Mouse (Mus musculus): ENCODE measurements around the gene Hnrnpr. TPM values are rescaled to one million over a fixed set of nuclear protein-coding genes. Genes with fewer than 3 reads are reported as not detected.

Hnrnpr gene
- total RNA-seq (2021) = 10 to 100 TPM; 21.4 to 27.4 TPM
- long read RNA-seq, experiment 1, full-length matches to known transcripts = 54 of 58 reads
- long read RNA-seq, experiment 1, partial matches to known transcripts = 2 of 58 reads
- long read RNA-seq, experiment 1, other reads (novel, unspliced or antisense) = 2 of 58 reads
- long read RNA-seq, experiment 2, full-length matches to known transcripts = 42 of 45 reads
- long read RNA-seq, experiment 2, partial matches to known transcripts = 1 of 45 reads
- long read RNA-seq, experiment 2, other reads (novel, unspliced or antisense) = 2 of 45 reads

GRCm38 (mm10) chr4:136310229-136311041 lies at the start of gene Hnrnpr:
Hnrnpr (plus strand) TSS chr4:136310942.
- peak; percentile 99 for DNase-seq (ENCODE audit: low spot score)

- peak; percentile 69 for DNase-seq (ENCODE audit: low spot score)
Measured at GRCm38 (mm10) chr4:136261912-136262311, 48.8 kb upstream of the Hnrnpr start.

- DNase-seq (ENCODE audit: low spot score) = no peak
Measured at GRCm38 (mm10) chr4:136263555-136263954, 47.2 kb upstream of the Hnrnpr start.

DNA sequence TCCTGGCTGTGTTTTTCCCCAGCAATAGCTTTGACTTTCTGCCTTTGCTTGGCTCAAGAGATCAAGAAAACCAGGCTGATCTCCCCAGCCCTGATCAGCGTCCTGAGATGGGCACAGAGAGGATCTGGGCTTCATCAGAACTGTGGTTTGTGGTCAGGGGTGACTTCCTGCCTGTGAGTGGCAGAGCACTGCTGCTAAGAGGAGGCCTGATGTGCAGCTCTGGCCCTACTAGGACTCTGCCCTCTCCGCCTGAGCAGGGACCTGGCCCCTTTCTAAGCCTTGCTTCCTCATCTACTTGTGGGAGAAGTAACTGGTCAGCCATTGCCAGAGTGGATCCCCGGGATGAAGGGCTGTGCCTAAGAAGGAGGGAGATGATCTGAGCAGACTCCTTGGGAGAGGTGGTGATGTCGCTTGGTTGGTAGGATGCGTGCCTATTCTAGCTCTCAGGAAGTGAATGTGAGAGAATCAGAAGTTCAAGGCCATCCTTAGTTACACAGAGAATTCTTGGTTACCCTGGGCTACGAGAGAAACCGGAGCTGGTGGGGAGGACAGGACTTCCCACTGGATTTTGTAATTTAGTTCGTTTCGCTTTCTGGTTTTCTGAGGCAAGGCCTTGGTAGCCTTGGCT lies 43.9 kb upstream of the Hnrnpr start:
- DNase-seq (ENCODE audit: low spot score) = no peak

DNA sequence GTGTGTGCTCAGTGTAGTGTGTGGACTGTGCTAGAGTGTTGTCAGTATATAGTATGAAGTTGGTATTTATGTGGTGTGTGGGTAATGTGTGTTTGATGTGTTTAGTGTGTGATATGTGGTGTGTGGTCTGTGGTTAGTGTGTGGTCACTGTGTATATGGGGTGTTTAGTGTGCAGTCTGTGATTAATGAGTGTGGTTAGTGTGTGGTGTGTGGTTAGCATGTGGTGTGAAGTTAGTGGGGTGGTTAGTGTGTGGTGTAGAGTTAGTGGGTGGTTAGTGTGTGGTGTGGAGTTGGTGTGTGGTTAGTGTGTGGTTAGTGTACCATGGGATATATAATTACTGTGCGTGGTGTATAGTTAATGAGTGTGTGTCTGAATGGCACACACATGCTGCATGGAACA lies 41.8 kb upstream of the Hnrnpr start:
- no peak for DNase-seq (ENCODE audit: low spot score)

DNA sequence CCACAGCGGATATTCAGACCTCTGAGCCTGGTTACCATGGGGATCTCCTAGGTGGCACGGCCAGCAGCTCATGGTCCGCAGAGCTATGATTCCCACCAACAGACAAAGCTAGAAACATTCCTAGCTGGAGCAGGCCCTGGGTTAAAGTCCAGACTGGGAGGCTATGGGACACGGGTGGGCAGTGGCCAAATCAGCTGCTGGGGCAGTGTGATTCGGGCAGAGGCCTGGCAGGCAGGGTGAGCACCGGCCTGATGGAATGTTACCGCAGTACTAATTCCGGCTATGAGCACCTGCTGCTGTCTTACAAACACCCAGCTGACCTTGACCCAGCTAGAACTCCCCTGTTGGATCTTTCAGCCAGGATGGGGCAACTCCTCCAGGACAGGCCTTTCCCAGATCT lies 40.1 kb upstream of the Hnrnpr start:
- DNase-seq (ENCODE audit: low spot score) = peak; percentile 60

GRCm38 (mm10) chr4:136281097-136281496 lies 29.6 kb upstream of the Hnrnpr start:
- no peak for DNase-seq (ENCODE audit: low spot score)

- DNase-seq (ENCODE audit: low spot score) = peak; percentile 69
Measured at GRCm38 (mm10) chr4:136281611-136282010, 29.1 kb upstream of the Hnrnpr start.

DNA sequence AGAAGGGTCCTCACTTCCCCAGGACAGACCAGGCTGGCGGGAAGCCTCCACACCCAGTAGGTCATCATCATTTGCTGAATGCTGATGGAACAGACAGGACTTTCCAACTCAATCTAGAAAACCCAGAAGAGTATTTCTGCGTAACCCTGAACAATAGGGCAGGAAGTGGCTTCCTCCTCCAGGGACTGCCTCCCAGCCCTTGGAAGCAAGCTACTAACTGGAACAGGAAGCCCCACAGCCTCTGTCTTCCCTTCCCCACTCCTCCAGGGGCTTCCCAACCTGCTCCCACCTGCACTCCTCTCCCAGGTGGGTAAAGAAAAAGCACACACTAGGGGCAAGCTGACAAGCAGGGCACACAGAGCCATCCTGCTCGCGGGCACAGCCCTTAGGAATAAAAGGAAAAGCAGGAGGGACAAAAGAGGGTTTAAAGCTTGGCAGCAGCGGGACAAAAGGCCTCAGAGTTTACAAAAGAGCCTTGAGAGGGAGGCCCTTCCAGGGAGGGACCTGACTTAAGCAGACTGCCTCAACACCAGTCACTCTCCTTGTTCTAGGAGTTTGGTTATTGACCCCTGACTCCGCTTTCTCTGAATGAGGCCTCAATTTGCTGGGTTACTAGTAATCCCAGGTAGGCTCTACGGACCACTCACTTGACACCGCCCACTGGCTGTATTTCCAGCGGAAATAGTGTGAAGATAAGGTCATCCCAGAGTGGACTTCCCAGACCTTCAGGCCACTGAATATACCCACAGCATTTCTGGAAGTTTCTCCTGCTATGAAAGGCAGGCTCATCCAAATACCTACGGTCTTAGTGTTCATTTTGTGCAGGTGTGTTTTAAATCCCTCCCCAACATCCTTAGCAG lies 27.9 kb upstream of the Hnrnpr start:
- DNase-seq (ENCODE audit: low spot score) = no peak

- DNase-seq (ENCODE audit: low spot score) = no peak
Measured at GRCm38 (mm10) chr4:136283783-136284182, 27.0 kb upstream of the Hnrnpr start.

DNA sequence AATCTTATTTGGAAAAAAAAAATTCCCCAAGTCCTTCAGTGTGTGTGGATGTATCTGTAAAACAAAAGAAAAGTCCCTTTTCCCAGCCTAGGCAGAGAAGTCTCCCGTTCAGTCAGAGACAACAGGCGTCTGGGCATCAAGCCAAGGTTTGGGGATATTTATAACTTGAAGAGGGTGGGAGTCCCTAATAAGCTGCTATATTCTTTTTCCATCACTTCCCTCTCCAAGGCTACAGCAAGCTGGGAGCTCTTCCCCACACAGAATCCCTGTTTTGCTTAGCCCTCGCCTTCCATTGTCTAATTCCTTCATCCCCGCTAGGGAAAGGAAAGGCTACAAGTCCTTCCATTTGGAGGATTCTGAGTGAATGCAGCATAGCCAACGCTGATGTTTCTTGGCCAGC lies 26.3 kb upstream of the Hnrnpr start, which contains the start of gene Zfp46:
TSS of gene Zfp46 (plus strand) at position 229 of the 400 bp plus-strand sequence.
- DNase-seq (ENCODE audit: low spot score) = peak; percentile 88

DNA sequence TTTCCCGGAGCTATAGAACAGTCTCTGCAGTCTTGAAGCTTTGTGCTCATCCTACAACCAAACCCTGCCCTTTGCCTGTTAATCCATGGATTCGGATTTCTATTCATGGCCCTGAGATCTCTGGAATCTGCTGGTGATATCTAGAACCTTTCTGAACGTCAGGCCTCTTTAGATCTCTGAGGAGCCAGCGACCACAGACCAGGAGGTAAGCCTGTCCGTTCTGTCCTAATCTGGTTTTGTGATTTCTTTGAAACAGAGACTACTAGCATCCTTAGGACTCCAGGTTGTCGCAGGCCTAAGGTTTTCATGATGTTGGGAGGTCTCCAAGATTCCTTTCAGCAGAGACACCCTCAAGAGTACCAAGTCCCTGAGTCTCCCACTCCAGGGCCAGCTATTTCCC lies 25.9 kb upstream of the Hnrnpr start:
- DNase-seq (ENCODE audit: low spot score) = no peak

DNA sequence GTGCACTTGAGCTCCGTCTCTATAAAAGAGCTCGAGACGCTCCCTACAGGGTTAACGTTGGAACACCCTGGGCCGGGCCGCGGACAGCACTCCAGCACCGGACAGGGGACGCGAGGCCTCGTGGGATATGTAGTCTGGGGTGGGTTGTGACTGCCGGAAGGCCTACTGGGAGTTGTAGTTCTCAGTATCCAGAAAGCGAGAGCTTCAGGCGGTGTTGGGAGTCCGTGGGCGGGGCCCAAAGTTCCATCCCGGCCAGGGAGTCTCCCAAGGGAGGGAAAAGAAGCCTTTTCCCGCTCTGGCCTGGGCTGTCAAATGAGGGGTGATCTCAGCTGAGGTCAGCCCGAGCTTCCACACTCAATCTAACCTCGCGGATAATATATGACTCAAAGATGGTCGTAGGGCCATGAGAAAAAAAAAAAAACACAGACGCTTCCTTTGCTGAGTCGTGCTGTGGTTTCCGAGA lies 25.4 kb upstream of the Hnrnpr start:
- DNase-seq (ENCODE audit: low spot score) = peak; percentile 97

DNA sequence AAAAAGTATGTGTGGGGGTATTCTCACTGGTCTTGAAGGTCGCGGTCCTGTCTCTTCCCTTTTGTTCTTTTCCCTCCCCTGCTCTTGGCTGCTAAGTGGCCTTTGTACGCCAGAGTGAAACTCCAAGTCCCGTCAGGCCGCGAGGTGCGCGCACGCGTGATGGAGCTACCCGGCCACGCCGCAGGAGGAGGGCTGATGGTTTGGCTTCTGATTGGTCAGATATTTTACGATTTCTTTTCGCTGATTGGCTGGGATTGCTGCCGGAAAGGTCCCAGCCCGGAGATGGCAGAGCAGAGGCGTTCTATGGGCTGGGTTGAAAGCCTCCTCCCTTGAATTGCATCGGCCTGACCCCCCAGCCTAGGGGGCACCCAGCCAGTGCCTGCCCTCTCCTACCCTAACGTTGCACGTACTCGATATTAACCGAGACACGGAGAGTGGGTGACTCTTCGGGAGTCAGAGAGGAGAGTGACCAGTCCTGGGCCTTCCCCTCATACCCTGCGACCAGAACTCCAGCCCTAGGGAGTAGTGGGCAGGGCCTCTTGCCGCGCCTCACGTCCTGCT lies 24.9 kb upstream of the Hnrnpr start:
- DNase-seq (ENCODE audit: low spot score) = peak; percentile 97

- no peak for DNase-seq (ENCODE audit: low spot score)
Measured at GRCm38 (mm10) chr4:136289918-136290780, 20.6 kb upstream of the Hnrnpr start.

- DNase-seq (ENCODE audit: low spot score) = no peak
Measured at GRCm38 (mm10) chr4:136290781-136291595, 19.8 kb upstream of the Hnrnpr start.

DNA sequence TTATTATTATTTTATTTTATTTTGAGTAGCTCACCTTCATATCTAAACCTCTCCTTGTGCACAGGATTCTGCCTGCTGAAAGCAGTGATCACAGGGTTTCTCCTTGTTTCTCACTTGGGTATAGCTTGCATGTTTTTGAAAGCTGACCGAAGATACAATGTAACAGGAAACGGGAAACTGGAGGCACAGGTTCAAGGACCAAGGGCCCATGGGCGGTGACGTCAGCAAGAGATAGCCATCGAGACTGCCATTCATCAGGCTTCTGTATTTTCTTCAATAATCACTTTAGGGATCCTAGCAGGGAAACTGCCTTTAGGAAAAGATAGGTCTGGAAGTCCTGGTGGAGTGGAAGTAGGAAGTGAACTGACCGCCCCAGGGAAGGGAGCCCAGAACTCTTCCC lies 19.1 kb upstream of the Hnrnpr start:
- no peak for DNase-seq (ENCODE audit: low spot score)

GRCm38 (mm10) chr4:136295941-136296340 lies 14.8 kb upstream of the Hnrnpr start:
- DNase-seq (ENCODE audit: low spot score) = no peak

DNA sequence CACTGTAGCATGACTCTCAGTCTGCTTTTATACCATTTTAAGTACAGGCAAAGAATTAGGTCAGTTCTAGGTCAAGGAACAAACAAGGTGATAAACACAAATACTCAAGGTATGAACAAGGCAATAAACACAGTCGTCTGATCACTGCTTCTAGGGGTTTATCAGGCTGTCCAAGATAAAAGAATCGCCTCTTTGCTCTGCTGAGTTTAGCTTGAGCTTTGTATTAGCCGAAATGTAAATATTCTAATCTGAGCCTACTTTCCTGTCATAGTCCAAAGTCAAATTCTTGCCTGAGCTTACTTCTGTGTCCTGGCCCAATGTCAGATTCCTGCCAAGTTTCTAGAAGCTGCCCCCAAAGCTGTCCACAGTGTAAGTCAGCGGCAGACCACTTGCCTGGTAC lies 8.3 kb upstream of the Hnrnpr start:
- DNase-seq (ENCODE audit: low spot score) = no peak
